Mouse (Mus musculus) myocyte (in vitro differentiated cells): ENCODE data around the gene Prr19.

Experiments
- MAX ChIP-seq: IDR thresholded peaks from one replicate; pipeline ENCODE4 v1.6.1; 2011; ENCODE audit warnings: low read depth, mild to moderate bottlenecking, control low read depth
- POLR2A ChIP-seq: IDR thresholded peaks from one replicate; pipeline ENCODE4 v1.6.1; 2011; ENCODE audit warnings: low read depth, mild to moderate bottlenecking, control low read depth, moderate library complexity; ENCODE audit not compliant: insufficient read length

DNA sequence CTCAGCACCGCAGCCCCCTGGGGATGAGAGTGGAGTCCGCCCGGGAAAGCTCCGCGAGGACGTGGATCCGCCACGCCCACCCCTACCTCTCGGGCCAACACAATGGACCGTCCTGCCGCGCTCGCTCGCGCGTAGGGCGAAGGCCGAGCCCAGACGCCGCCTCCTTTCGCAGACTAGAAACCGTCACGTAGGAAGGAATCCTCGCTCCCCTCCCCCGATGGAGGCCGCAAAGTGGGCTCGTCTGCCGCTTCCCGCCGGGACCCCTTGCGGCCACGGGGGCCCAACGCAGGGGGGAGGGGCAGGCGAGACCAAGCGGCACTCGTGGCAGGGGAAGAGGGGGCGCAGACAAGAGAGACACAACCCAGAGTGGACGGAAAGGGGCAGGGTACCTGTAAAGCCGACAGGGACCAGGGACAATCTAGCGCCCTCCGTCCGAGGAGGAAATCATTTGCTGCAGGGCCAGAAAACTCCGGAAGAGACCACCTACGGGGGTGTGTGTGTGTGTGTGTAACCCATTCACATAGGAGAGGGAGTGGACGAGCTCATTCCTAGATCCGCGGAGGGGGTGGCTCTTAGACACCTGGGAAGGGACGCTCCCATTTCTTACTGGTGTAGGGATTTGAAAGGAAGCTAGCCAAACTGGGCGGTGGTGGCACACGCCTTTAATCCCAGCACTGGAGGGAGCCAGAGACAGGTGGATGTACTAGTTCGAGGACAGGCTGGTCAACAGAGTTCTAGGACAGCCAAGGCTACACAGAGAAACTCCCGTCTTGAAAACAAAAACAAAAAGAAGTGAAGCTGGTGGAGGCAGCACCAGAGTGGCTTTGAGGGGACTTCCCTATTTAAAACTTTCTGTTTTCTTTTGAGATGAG, 3.5 kb upstream of the Prr19 start, which contains the start of gene Pafah1b3:
- TF ChIP-seq POLR2A = peak; percentile 17
- TF ChIP-seq MAX = no peak
